Mouse (Mus musculus): Measurements from ENCODE around the gene Tnfrsf8. TPM values are rescaled to one million over a fixed set of nuclear protein-coding genes. Genes with fewer than 3 reads are reported as not detected.
"Not testable (repeated sequence)": the region's sequence is repeated elsewhere in the genome, so short reads cannot be mapped to it uniquely, and the experiment has no call there.

The Tnfrsf8 gene
- under 1 TPM in 2 of 4 experiments, not detected in 2; 0.11 to 0.16 TPM for total RNA-seq (2022)

DNA sequence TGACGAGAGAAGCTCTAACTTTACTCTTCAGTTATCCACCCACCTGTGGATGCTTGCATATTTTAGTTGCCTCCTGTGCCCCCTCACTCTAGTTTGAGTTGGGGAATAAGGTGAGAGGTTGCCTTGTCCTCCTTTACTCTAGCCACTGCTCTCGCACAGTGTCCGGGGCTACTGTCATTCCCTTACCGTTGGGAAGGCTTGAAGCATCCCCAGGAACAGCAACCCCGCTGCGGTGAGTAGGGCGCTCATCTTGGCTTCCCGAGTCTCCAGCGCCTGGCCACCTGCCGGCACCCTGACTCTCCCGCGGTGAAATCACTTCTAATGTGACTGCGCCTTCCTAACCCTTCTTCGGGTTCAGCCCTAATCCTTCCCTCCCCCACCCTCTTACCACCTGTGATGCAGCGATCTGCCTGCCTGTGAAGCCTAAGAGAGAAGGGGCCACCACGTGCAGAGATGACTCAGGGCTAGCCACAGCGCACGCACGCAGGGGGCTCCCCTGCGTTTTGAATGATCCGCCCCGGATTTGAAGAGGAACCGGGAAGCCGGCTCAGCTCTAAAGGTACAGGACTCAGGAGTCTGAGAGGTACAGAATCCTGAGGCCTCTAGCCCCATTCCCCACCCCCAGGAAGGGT lies at the start of gene Tnfrsf8:
Tnfrsf8 (minus strand) TSS at position 329 of the 632 bp plus-strand sequence.
- no peak for DNase-seq (ENCODE audit: low spot score)

DNA sequence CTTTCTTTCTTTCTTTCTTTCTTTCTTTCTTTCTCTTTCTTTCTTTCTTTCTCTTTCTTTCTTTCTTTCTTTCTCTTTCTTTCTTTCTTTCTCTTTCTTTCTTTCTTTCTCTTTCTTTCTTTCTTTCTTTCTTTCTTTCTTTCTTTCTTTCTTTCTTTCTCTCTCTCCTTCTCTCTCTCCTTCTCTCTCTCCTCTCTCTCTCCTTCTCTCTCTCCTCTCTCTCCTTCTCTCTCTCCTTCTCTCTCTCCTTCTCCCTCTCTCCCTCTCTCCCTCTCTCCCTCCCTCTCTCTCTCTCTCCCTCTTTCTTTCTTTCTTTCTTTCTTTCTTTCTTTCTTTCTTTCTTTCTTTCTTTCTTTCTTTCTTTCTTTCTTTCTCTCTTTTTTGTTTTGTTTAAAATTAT lies 46.7 kb upstream of the Tnfrsf8 start:
- not testable (repeated sequence) for DNase-seq (ENCODE audit: low spot score)

DNA sequence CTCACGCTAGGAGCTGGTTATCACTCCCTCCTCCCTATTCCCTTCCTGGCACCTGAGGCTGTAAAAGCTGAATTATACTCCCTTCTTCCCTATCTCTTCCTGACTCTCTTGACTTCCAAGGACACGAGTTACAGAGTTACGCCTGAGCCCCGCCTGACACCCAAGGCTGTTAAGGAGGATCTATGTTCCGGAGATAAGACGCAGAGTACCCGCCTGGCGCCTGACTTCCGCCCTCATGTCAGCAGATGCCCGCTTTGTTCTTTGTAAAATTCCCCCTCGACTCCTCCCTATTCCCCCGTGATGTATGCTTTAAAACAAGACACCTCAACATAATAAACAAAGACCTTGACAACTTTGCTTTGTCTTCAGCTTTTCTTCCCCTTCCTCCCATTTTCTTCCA lies 46.1 kb upstream of the Tnfrsf8 start:
- no peak for DNase-seq (ENCODE audit: low spot score)

DNA sequence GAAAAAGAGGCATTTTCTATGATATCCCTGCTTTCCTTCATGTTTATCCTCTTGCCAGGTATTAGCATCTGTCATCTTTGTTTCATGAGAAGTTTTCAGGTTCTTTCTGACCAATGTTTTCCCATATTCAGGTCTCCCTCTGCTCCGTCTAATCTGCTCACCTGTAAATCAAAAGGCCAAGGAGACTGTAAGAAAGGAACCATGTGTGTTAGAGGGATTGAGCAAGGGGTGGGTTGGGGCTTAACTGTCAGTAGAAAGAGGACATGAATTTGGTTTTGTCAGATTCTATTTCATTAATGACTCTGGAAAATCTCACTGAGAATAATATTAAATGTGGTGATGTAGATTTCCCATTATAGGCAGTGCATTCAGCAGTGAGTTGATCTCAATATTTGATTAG lies 45.6 kb upstream of the Tnfrsf8 start:
- no peak for DNase-seq (ENCODE audit: low spot score)

DNA sequence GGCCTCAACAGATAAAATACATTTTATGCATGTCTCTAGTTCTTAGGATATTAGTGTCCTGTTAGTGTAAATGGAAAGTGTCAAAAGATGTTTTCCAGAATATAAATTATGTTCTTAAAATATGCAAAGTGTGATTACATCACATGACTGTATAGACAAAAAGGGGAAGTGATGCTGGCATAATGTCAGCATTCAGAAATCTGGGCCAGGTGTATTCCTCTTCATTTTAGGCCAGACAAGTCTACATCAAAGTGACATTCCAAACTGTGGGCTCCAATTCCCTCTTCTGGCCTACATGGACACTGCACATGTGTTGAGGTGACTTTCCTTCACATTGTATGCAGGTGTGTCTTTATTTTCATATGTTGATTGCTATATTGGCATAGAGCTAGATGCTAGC lies 41.3 kb upstream of the Tnfrsf8 start:
- no peak for DNase-seq (ENCODE audit: low spot score)

DNA sequence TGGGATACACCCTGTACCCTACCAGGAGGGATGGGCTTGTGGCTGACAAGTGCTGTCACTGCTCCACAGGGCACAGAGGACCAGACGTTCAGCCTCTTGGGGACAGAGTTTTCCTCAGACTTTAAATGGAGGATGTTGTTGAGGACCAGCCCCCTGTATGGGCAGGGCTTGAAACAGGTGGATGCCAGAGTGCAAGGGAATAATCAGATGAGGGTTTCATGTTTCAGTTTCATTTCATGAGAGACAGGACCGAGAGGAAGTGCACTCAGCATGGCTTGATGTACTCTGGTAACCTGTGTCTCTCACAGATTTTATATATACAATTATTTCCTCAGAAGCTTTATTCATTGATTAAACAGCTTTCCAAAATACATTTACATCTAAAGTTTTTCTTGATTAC lies 38.9 kb upstream of the Tnfrsf8 start:
- no peak for DNase-seq (ENCODE audit: low spot score)

DNA sequence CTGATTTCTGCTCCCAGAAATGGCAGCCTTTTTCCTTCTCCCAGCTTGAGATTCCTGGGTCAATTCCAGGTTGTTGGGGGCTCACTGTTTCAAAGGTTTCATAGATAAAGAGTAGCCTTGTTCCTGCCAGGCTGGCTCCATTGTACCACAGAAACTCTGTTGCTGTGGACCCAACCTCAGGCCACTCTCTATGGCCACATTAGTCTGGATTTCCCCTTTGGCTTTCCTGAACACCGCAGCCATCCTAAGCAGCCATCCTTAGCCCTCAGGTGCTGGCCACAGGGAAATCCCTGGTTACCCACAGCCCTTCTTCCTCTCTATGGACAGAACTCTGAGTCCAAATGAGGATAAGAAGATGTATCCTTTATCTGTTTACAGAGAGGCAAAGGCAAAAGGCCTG lies 30.0 kb upstream of the Tnfrsf8 start:
- DNase-seq (ENCODE audit: low spot score): no peak

DNA sequence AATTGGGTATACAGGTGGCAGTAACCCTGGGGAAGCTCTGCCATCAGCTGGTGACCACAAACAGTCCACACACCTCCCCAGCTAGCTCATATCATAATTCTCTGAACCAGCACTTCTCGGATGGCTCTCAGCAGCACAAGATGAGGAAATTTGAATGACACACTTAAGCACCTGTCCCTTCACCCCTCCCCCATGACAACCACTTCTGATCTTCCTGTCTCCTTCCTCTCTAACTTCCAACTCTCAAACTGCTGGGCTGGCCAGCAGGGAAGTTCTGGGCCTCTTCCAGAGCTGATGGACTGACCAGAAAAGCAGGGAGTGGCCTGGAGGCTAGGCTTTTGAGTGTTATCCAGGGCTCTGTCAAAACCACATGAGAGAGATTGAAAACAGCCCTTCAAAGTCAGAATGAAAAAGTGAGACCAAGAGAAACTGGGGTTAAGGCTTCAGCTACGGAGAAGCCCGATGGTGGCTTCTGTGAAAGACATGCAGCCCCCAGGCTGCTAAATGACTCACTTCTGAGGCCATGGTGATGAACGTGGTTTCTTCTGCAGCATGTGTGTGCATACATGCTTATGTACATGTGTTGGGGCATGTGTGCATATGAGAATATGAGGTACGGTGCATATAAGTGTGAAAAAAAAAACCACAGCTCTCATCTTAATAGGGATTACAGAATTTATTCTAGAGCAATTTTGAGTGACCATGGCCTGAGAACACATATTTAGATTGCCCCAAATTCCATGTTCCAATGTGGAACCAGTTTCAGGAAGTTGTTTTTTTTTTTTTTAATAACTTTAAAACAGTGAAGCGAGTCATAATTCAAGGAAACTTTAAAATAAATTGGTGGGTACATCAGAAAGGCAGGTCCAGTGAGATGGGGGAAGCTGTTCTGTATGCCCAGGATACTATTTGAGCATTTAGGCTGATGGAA lies 27.2 kb upstream of the Tnfrsf8 start:
- DNase-seq (ENCODE audit: low spot score): no peak

DNA sequence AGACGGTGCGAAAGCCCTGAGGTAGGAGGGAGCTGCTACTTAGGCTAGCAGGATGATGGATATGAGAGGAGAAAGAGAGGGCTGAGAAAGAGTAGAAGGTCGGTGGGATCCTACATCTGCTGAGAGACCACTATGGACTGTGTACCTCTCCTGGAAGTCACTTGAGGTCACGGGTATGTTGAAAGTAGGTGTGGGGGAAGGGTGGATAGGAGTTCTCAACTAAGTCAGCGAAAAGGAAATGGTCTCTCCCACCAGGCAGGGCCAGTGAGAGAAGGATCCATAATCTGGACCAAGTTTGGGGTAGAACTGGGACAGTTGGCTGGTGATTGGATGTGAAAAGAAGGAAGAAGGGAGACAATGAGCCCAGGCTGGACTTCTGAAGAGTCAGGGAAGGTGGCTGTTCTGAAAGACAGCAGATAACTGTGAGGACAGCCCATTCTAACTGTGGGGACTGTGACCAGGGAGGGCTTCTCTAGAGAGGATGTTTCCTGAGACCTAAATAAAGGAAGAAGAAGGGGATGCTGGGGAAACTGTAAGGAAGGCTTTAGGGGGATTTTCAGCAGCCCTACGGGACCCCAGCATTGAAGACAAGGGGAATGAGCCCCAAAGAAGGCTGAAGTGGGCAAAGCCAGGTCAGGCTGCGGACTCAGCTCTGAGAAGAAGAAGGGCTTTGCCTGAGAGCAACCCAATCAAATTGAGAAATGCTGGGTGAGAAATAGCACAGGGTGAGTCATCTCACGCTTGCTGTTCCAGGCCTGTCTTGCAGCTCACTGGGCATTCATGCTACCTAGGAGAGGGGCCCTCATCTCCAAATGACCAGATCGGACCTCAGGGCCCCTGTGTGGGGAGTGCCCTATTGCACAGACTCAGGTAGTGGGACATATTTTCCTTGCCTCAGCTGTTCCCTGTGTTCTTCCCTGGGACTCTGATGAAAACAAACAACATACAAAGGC lies 23.2 kb upstream of the Tnfrsf8 start:
- DNase-seq (ENCODE audit: low spot score): no peak

DNA sequence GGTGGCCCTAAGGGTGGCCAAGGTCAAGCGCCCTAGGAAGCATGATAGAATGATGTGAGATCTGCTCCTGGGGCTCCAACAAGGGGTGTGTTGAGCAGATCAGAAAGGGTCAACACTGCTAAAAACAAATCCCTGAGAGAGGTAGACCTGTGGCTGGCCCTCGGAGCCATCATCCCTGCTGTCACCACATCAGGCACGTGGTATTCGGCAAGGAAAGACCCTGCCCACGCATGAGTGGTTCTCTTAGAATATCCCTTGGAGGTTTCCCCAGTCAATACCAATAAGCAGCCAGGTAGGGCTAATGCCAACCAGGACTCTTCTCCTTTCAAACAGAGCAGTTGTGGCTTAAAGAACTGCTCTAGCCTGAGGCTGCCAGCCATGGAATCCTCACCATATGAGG lies 21.6 kb upstream of the Tnfrsf8 start:
- DNase-seq (ENCODE audit: low spot score): no peak

DNA sequence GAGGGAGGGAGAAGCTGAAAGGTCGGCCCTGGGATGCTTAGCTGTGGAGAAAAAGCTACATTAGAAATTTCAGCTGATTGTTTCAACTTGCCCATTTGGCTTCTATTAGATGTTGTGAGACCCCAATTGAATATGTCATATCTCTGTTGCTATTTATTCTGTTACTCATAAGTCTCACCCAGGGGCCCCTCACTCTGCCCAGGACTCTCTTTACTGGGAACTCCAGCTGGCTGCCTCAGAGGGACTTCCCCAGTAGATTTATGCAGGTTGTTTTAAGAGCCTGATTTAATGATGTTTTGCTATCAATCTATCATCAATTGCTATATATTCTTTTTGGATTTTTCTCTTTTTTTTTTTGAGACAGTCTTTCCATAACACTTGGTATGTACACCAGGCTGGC lies 21.1 kb upstream of the Tnfrsf8 start:
- DNase-seq (ENCODE audit: low spot score): no peak

DNA sequence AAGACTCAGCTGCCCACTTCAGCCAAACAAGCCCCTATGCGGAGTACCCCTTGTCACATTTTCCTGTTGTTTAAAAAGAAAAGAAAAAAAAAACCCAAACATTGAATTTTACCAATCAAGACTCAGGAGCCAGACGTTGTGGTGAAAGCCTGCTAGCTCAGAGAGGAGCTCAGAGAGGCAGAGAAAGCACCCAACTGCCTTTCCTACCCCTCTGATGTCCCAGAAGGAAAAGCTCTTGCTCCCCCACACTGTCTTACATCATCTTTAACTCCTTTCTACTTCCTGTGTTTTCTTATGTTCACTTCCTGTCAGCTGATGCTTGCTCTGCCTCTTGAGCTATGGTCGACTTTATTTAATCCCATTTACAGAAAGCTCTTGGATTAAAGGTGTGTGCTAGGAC lies 8.7 kb upstream of the Tnfrsf8 start:
- DNase-seq (ENCODE audit: low spot score): no peak

DNA sequence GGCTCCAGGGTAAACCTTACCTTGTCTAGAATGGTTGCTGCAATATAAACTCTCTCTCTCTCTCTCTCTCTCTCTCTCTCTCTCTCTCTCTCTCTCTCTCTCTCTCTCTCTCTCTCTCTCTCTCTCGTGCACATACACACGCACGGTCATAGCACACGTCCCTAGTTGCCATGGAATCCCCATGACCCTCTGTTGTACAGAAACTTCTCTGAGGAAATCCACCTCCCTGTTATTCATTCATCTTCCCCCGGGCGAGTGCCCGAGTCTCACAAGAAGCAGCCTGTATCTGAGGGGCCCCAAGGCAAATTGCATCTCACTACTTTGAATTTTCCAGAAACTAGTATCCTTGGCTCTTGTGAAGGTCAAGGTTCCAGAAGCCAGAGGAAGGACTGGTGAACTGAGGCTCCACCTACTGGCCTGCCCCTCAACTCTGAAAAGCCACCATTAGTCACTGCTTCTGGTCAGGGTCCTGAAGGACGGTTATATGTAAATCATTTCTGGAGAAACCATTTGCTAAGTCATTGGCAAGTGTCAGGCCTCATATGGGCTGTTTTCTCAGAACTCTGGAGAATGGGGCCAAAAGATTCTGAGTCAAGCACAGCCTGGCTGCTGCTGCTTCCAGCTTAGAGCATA lies 8.1 kb upstream of the Tnfrsf8 start:
- DNase-seq (ENCODE audit: low spot score): no peak

DNA sequence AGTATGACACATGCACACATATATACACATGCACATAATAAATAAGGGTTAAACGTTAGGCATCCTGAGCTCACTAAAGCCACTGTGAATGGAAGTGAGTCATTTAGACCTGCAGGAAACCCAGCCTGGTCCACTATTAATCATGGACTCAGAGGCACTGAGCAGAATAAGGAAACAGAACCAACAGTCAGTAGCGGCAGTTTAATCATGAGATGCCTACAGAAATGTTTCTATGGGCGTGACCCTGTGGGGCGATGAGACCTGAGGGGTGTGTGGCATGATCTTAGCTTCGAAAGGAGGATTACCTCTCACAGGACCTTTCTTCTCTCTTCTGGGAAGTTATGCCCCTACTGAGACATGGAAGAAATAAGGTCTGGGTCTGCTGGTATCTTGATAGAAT lies 7.2 kb upstream of the Tnfrsf8 start:
- DNase-seq (ENCODE audit: low spot score): no peak

DNA sequence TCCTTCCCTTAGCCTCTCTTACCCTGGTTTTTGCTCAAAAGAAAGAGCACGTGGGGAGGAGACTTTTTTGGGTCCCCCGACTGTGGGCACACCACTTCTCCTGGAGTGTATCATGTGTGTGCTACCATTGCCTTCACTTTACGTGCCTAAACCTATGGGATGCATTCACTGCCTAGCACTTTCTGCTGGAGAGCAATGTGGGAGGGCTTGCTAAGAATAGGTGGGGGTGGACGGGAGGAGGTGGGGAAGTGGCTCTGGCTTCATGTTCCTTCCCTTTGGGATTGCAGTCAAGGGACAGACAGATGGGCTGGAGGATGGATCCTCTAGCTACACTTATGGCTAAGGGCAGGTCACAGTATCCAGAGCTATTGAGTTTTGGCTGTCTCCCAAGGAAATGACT lies 5.7 kb upstream of the Tnfrsf8 start:
- no peak for DNase-seq (ENCODE audit: low spot score)

DNA sequence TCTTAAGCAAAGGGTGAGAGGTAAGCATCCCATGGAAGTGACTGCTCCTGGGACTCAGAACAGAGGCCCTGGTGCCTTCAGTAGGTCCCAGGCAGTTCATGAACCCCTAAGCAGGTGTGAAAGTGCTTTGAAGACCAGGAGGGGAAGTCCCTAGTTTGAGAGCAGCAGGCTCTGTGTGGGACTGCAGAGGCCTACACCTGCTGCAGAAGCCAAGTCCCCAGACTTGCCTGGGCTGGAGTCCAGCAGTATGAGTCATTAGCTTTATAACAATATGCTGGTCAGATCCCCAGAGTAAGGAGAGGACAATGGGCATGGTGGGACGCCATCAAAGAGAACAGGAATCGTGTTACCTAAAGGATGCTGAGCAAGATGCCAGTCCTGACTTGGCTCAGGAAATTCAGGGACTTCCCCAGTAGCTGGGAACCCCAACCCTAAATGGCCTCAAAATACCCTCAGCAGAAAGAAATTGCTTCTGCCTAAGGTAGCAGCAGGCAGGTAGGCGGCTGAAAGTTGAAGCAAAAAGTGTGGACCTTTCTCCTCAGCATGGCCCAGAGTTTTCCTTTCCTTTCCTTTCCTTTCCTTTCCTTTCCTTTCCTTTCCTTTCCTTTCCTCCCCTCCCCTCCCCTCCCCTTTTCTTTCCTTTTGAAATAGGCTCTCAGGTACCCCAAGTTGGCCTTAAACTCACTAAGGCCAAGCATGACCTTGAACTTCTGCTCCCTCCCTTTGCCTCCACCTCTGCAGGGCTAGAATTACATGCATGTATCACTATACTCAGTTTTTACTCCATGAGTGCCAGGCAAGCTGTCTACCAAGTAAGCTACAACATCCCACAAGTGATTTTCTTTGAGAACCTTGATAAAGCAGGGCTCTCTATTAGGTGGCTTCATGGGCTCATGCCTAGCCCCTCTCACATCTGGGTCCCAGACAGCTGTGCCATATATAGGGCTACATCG lies 4.6 kb upstream of the Tnfrsf8 start:
- peak; percentile 68 for DNase-seq (ENCODE audit: low spot score)

DNA sequence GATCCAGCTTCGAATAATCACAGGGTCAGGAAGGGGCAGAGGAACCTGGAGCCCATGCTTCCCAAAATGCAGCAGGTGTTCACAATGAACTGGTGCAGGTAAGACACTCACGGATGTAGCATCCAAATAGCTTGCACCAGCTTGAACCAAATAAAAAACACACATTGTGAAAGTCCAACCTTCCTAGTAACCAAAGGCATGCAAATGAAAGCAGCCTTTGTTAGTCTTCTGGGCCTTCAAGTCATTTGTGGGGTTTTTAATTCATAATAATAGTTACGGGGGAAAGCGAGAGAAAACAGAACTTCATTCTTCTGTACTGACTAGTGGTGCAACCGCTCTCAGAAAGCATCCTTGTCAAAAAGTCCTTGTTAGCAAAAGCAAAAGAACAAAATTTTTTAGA lies 1.7 kb upstream of the Tnfrsf8 start:
- no peak for DNase-seq (ENCODE audit: low spot score)

DNA sequence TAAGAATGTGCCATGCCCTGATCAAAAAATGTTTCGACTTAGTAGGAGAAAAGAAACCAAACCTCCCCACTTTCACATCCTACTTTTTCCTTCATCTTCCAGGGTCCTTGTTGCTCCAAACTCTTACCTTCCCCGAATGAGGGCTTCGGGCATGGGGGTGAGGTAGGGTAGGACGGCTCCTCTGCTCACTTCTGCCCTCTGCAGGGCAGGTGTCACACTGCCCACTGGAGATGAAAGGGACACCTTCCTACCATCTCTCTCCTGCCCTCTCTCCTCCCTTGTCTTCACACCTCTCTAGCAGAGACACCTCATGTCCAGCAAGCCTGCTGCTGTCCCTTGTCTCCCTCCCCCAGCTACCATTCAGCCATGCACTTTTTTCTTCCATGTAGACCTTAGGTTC lies 998 bp downstream of the Tnfrsf8 start:
- no peak for DNase-seq (ENCODE audit: low spot score)

DNA sequence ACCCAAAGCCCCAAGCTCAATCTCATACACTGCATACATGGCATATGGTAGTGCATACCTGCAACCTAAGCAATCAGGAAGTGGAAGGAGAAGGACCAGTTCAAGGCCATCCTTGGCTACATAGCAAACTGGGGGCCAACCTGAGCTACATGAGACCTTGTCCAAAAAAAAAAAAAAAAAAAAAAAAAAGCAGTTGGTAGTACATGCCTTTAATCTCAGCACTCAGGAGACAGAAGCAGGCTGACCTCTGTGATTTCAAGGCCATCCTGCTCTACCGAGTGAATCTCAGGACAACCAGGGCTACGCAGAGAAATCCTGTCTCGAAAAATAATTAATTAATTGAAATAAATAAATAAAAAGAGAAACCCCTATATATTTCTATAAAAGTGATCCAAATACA lies 1.7 kb downstream of the Tnfrsf8 start:
- DNase-seq (ENCODE audit: low spot score): no peak

DNA sequence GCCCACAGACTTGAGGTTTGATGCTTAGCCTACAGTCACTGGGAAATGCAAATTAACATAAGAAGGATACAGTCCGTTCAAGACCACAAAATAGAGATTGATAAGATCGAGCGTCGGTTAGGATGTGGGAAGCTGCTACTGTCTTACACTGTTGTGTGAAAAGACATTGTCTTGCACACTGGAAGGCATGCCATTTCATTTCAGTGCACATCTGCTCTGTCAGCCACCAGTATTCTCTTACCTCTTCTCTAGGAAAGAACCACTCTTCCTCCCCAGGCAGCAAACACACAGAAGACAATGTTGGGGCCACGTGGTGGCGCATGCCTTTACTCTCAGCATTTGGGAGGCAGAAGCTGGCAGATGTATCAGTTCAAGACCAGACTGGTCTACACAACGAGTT lies 2.4 kb downstream of the Tnfrsf8 start:
- no peak for DNase-seq (ENCODE audit: low spot score)
